Mouse (Mus musculus): Measurements from ENCODE around the gene Myo10.

Myo10 gene

GRCm38 (mm10) chr15:25771782-25772181 lies 149.5 kb downstream of the Myo10 start:
- ChIA-PET CTCF (interaction anchor here in 3 of 4 experiments (0.6 to 3.5 kb wide), 8 partner anchors 9 to 1785 kb away, joined by 3 to 13 read pairs (median 6); no protein-coding TSS in a partner anchor), POLR2A (interaction anchor here (0.6 to 48.8 kb wide), 29 partner anchors 1 to 376 kb away, joined by 3 to 1508 read pairs (median 5); partner anchors contain the start of genes Myo10 (in 3 of the 4) and Zfp622 (in 2 of the 4))

- ChIA-PET POLR2A (interaction anchor here (0.6 to 48.8 kb wide), 62 partner anchors 1 to 400 kb away, joined by 3 to 1508 read pairs (median 4); partner anchors contain the start of genes Myo10 (in 2 of the 4), Zfp622 (in 2 of the 4) and Retreg1 (in 1 of the 4)), CTCF (interaction anchor here (0.5 to 3.5 kb wide), 21 partner anchors 11 to 57 kb away, joined by 3 to 13 read pairs (median 5); no protein-coding TSS in a partner anchor)
Observed at GRCm38 (mm10) chr15:25773711-25774513, 151.6 kb downstream of the Myo10 start.

GRCm38 (mm10) chr15:25778937-25779336 lies 156.6 kb downstream of the Myo10 start:
- ChIA-PET POLR2A (interaction anchor here (0.8 to 48.8 kb wide), 26 partner anchors 6 to 205 kb away, joined by 3 to 1508 read pairs (median 17); partner anchors contain the start of genes Myo10 (in 1 of the 4) and Zfp622 (in 1 of the 4)), CTCF (interaction anchor here in 3 of 4 experiments (0.7 to 3.3 kb wide), 6 partner anchors 13 to 1188 kb away, joined by 3 to 22 read pairs (median 6); no protein-coding TSS in a partner anchor)

- ChIA-PET CTCF (interaction anchor here (0.5 to 3.3 kb wide), 17 partner anchors 11 to 90 kb away, joined by 3 to 22 read pairs (median 6); no protein-coding TSS in a partner anchor), POLR2A (interaction anchor here (0.6 to 48.8 kb wide), 40 partner anchors 6 to 365 kb away, joined by 3 to 1508 read pairs (median 7); partner anchors contain the start of genes Myo10 (in 2 of the 4) and Zfp622 (in 1 of the 4))
Observed at GRCm38 (mm10) chr15:25779522-25780191, 157.3 kb downstream of the Myo10 start.

GRCm38 (mm10) chr15:25781053-25781452 lies 158.7 kb downstream of the Myo10 start:
- ChIA-PET POLR2A (interaction anchor here (0.6 to 48.8 kb wide), 40 partner anchors 5 to 668 kb away, joined by 3 to 1508 read pairs (median 5); partner anchors contain the start of gene Zfp622 (in 1 of the 4)), CTCF (interaction anchor here (0.5 to 3.3 kb wide), 55 partner anchors 8 to 340 kb away, joined by 3 to 22 read pairs (median 4); partner anchors contain the start of gene Myo10 (in 1 of the 4))

- POLR2A ChIA-PET: interaction anchor here in 3 of 4 experiments (0.6 to 48.8 kb wide), 17 partner anchors 10 to 648 kb away, joined by 3 to 1508 read pairs (median 6); no protein-coding TSS in a partner anchor
- CTCF ChIA-PET: interaction anchor here (0.6 to 2.6 kb wide), 6 partner anchors 10 to 24 kb away, joined by 4 to 10 read pairs (median 6); no protein-coding TSS in a partner anchor
Observed at GRCm38 (mm10) chr15:25785456-25786390, 163.4 kb downstream of the Myo10 start.

GRCm38 (mm10) chr15:25787406-25787805 lies 165.1 kb downstream of the Myo10 start:
- ChIA-PET POLR2A (interaction anchor here (0.5 to 48.8 kb wide), 25 partner anchors 9 to 1755 kb away, joined by 3 to 1508 read pairs (median 5); no protein-coding TSS in a partner anchor), CTCF (interaction anchor here in 3 of 4 experiments (0.6 to 2.6 kb wide), 4 partner anchors 9 to 67 kb away, joined by 3 to 10 read pairs (median 5); no protein-coding TSS in a partner anchor)

- POLR2A ChIA-PET: interaction anchor here (0.6 to 48.8 kb wide), 27 partner anchors 9 to 155 kb away, joined by 3 to 1508 read pairs (median 5); no protein-coding TSS in a partner anchor
- CTCF ChIA-PET: interaction anchor here in 3 of 4 experiments (0.5 to 2.6 kb wide), 7 partner anchors 8 to 397 kb away, joined by 3 to 10 read pairs (median 5); no protein-coding TSS in a partner anchor
Observed at GRCm38 (mm10) chr15:25787965-25788364, 165.6 kb downstream of the Myo10 start.

GRCm38 (mm10) chr15:25788565-25788964 lies 166.2 kb downstream of the Myo10 start:
- CTCF ChIA-PET: interaction anchor here in 2 of 4 experiments (0.9 to 2.6 kb wide), 3 partner anchors 8 to 17 kb away, joined by 4 to 10 read pairs (median 5); no protein-coding TSS in a partner anchor
- POLR2A ChIA-PET: interaction anchor here (0.6 to 48.8 kb wide), 22 partner anchors 8 to 98 kb away, joined by 3 to 1508 read pairs (median 6); no protein-coding TSS in a partner anchor

GRCm38 (mm10) chr15:25789241-25789640 lies 166.9 kb downstream of the Myo10 start:
- CTCF ChIA-PET: interaction anchor here in 2 of 4 experiments (0.8 to 1.2 kb wide), 2 partner anchors 8 to 56 kb away, joined by 3 read pairs; no protein-coding TSS in a partner anchor
- POLR2A ChIA-PET: interaction anchor here in 3 of 4 experiments (0.7 to 48.8 kb wide), 10 partner anchors 8 to 42 kb away, joined by 3 to 1508 read pairs (median 28); no protein-coding TSS in a partner anchor

- CTCF ChIA-PET: interaction anchor here (0.6 to 2.1 kb wide), 23 partner anchors 9 to 351 kb away, joined by 3 to 13 read pairs (median 3); no protein-coding TSS in a partner anchor
- POLR2A ChIA-PET: interaction anchor here (0.6 to 48.8 kb wide), 28 partner anchors 9 to 123 kb away, joined by 3 to 1508 read pairs (median 4); no protein-coding TSS in a partner anchor
Observed at GRCm38 (mm10) chr15:25791660-25792353, 169.5 kb downstream of the Myo10 start.

GRCm38 (mm10) chr15:25794123-25794522 lies 171.8 kb downstream of the Myo10 start:
- ChIA-PET POLR2A (interaction anchor here in 3 of 4 experiments (0.6 to 48.8 kb wide), 9 partner anchors 10 to 172 kb away, joined by 3 to 1508 read pairs (median 4); partner anchors contain the start of gene Myo10 (in 1 of the 3)), CTCF (interaction anchor here in 1 of 4 experiments (0.9 kb wide), 1 partner anchor 13 kb away, joined by 4 read pairs; no protein-coding TSS in a partner anchor)

GRCm38 (mm10) chr15:25795496-25795895 lies 173.2 kb downstream of the Myo10 start:
- ChIA-PET POLR2A (interaction anchor here in 3 of 4 experiments (0.6 to 48.8 kb wide), 10 partner anchors 8 to 71 kb away, joined by 3 to 1429 read pairs (median 4); no protein-coding TSS in a partner anchor), CTCF (interaction anchor here in 3 of 4 experiments (0.6 to 2.7 kb wide), 11 partner anchors 10 to 173 kb away, joined by 3 to 34 read pairs (median 6); partner anchors contain the start of gene Myo10 (in 1 of the 3))

- ChIA-PET CTCF (interaction anchor here (0.5 to 2.7 kb wide), 37 partner anchors 9 to 464 kb away, joined by 3 to 34 read pairs (median 4); partner anchors contain the start of gene Myo10 (in 1 of the 4)), POLR2A (interaction anchor here in 3 of 4 experiments (1.0 to 48.8 kb wide), 15 partner anchors 8 to 63 kb away, joined by 3 to 1429 read pairs (median 5); no protein-coding TSS in a partner anchor)
Observed at GRCm38 (mm10) chr15:25796353-25796752, 174.0 kb downstream of the Myo10 start.

GRCm38 (mm10) chr15:25797179-25797578 lies 174.9 kb downstream of the Myo10 start:
- POLR2A ChIA-PET: interaction anchor here in 3 of 4 experiments (1.2 to 48.8 kb wide), 10 partner anchors 8 to 63 kb away, joined by 3 to 1429 read pairs (median 13); no protein-coding TSS in a partner anchor
- CTCF ChIA-PET: interaction anchor here (0.5 to 2.7 kb wide), 12 partner anchors 8 to 383 kb away, joined by 3 to 34 read pairs (median 6); no protein-coding TSS in a partner anchor

Data from embryonic stem cell, embryonic (primary cell).